Mouse (Mus musculus) neural tube, embryonic 11.5 days (tissue): ENCODE results near the gene Satb1. TPM values are rescaled to one million over a fixed set of nuclear protein-coding genes. Genes with fewer than 3 reads are reported as not detected.

Source experiments
- ATAC-seq: fragments of 200-750 bp; cut with Nextera tagmentation; 2 replicates; pipeline ENCODE4 v1.8.0; 2017; ENCODE audit warnings: moderate number of reproducible peaks, mild to moderate bottlenecking, moderate TSS enrichment, moderate library complexity; ENCODE audit not compliant: insufficient read depth, low FRiP score, low TSS enrichment
- DNase-seq: peaks from one replicate; pipeline ENCODE4 v3.0.0-alpha.2; 2015; ENCODE audit warnings: low spot score
- H3K27ac ChIP-seq: fragments of 300-500 bp; sonication (generic); 2 replicates; pipeline ENCODE4 v1.5.1; 2014; ENCODE audit warnings: low read depth, mild to moderate bottlenecking, low read length
- H3K27me3 ChIP-seq: fragments of 300-500 bp; sonication (generic); 2 replicates; pipeline ENCODE4 v1.6.1; 2014; ENCODE audit warnings: mild to moderate bottlenecking, low read length, mixed read lengths; ENCODE audit not compliant: control insufficient read depth, insufficient read depth
- H3K36me3 ChIP-seq: fragments of 300-500 bp; sonication (generic); 2 replicates; pipeline ENCODE4 v1.6.1; 2014; ENCODE audit warnings: mild to moderate bottlenecking, low read length, moderate library complexity, mixed read lengths; ENCODE audit not compliant: control insufficient read depth, insufficient read depth
- H3K4me1 ChIP-seq: fragments of 300-500 bp; sonication (generic); 2 replicates; pipeline ENCODE4 v1.6.1; 2014; ENCODE audit warnings: low read length, mixed read lengths; ENCODE audit not compliant: control insufficient read depth, insufficient read depth
- H3K4me2 ChIP-seq: fragments of 300-500 bp; sonication (generic); 2 replicates; pipeline ENCODE4 v1.6.1; 2014; ENCODE audit warnings: low read depth, mild to moderate bottlenecking, moderate library complexity
- H3K4me3 ChIP-seq: fragments of 300-500 bp; sonication (generic); 2 replicates; pipeline ENCODE4 v1.5.1; 2014; ENCODE audit warnings: low read depth, low read length
- H3K9ac ChIP-seq: fragments of 300-500 bp; sonication (generic); 2 replicates; pipeline ENCODE4 v1.6.1; 2014; ENCODE audit warnings: mild to moderate bottlenecking, low read length
- H3K9me3 ChIP-seq: fragments of 300-500 bp; sonication (generic); 2 replicates; pipeline ENCODE4 v1.6.1; 2016; ENCODE audit warnings: low read length; ENCODE audit not compliant: control insufficient read depth
- WGBS: fragments of 180-500 bp; shearing (Covaris S2); extraction: QIAGEN DNeasy Blood & Tissue Kit; methylation state at CpG from one replicate; pipeline ENCODE4 v1.1.7; 2014; 5-methylcytosine and 5-hydroxymethylcytosine counted together
- polyA plus RNA-seq: library from polyadenylated mRNA; unstranded; fragments of >200 nt; fragmentation: Nextera tagmentation; extraction: Ambion mirVana; gene quantifications from 2 replicates; pipeline ENCODE4 v1.2.1, GENCODE M21; 2014

The Satb1 gene
- 28.4 and 33.5 TPM in 2 replicates for polyA plus RNA-seq

DNA sequence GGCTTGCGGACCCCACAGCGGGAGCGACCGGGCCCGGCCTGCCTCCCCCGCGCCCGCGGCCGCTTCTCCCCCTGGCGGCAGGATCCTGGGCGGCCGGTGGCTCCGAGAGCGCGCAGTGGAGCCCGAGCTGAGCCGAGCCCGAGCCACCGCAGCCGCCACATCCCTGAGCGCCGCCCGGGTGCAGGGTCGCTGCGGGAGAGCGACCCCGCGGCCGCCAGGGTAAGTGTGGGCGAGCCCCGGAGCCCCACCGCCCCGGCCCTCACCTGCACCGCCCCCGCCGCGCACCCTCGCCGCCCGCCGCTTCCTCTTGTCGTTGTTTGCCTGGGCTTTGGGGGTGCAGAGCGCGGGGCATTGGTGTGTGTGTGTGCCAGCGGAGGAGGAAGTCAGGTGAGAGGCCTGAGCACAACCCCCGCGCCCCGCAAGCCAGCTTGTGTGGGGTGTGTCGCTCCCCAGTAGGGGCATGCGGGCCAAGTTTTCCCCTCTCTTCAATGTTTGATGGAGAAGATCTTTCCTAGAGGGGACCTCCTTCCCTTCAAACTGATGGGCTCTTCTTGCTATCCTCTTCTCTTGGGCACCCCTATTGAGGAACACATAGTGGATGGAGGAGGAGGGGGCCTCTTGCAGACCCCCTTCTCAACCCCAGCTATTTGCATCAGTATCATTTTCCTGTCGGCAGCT is at the start of gene Satb1:
Gene Satb1, minus strand, starts transcription at position 391 of the 678 bp plus-strand sequence.
- ATAC-seq: peak; percentile 91
- H3K4me3 ChIP-seq: peak within 1 kb of the TSS; percentile 73
- peaks cover 12% of the 10 kb centered on the region for H3K4me1 ChIP-seq
- peak; percentile 80 for DNase-seq
- H3K4me2 ChIP-seq: peak within 1 kb of the TSS; percentile 98
- H3K27ac ChIP-seq: no peak within 1 kb of the TSS
- H3K9me3 ChIP-seq: no peaks in the 10 kb centered on the region
- peak within 1 kb of the TSS; percentile 69 for H3K9ac ChIP-seq
- H3K27me3 ChIP-seq: peaks cover 26% of the 10 kb centered on the region
- WGBS: under 1% methylated on average over 15 of the region's 52 CpGs
- no peaks in the 10 kb centered on the region for H3K36me3 ChIP-seq

DNA sequence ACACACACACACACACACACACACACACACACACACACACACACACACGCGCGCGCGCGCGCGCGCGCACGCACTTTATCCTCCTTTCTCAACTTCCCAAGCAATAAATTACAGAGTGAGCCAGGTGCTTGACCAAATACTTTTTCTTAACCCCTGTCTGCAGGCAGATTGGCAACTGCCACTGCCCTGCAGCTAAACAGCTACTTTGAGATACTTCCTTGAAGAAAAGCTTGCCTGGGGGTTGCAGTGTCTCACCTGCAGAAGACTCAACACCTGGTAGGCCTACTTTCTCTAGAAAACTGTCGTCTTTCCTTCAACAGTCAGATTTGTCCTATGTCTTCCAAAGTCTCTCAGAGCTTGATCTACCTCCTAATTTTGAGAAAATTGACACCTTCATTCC is 49.5 kb upstream of the Satb1 start:
- no peak overlapping the region for H3K9ac ChIP-seq
- H3K9me3 ChIP-seq: no peaks in the 10 kb centered on the region
- H3K4me3 ChIP-seq: no peak overlapping the region
- WGBS: 86% methylated on average over 12 of the region's 12 CpGs
- no peaks in the 10 kb centered on the region for H3K4me1 ChIP-seq
- no peak overlapping the region for H3K4me2 ChIP-seq
- no peaks in the 10 kb centered on the region for H3K36me3 ChIP-seq
- DNase-seq: no peak
- H3K27me3 ChIP-seq: no peaks in the 10 kb centered on the region
- ATAC-seq: no peak
- H3K27ac ChIP-seq: no peak overlapping the region

- H3K9me3 ChIP-seq: no peaks in the 10 kb centered on the region
- H3K9ac ChIP-seq: no peak overlapping the region
- no peaks in the 10 kb centered on the region for H3K27me3 ChIP-seq
- H3K4me1 ChIP-seq: no peaks in the 10 kb centered on the region
- ATAC-seq: no peak
- H3K36me3 ChIP-seq: no peaks in the 10 kb centered on the region
- 63% methylated on average over 8 of the region's 8 CpGs for WGBS
- no peak for DNase-seq
- H3K27ac ChIP-seq: no peak overlapping the region
- no peak overlapping the region for H3K4me3 ChIP-seq
- no peak overlapping the region for H3K4me2 ChIP-seq
These were observed 48.0 kb upstream of the Satb1 start for GRCm38 (mm10) chr17:51880895-51881622.

DNA sequence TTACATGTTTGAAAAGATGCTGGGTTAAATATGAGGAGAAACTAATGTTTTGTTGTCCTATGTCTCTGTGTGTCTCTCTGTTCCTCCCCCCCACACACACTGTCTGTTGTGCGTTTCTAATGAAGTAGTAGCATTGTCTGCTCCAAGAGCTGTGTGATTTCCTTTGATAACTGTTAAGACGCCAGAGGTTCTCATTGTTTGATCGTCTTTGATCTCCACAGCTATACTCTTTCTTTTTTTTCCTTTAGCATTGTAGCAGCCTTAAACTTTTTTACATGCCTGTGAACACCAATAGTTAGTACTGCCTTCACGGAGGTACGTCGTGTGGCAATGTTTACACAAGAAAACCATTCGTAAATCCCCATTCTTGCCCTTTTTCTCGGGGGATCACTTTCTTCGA is 47.1 kb upstream of the Satb1 start:
- WGBS: 28% methylated on average over 9 of the region's 9 CpGs
- no peak for DNase-seq
- no peaks in the 10 kb centered on the region for H3K4me1 ChIP-seq

DNA sequence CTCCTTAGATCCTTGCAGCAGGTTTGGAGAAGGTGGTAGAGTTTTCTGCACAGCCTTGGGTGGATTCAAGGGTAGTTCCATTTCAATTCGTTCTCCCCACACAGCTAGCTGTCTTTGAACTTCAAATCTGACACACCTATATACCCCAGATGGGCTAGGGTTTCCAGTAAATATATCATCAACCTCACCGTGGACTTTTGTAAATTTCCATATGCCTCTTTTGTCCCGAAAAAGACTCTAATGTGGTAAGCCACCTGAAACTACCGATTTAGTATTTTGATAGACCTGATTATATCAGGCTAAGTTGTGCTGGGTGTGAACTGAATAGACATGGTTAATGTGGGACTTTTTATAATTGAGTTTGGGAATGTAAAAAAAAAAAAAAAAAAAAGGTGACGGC is 46.6 kb upstream of the Satb1 start:
- DNase-seq (no peak), ATAC-seq (no peak)
- H3K4me1 ChIP-seq: no peaks in the 10 kb centered on the region
- H3K9ac ChIP-seq: no peak overlapping the region
- H3K27me3 ChIP-seq: no peaks in the 10 kb centered on the region
- no peak overlapping the region for H3K4me2 ChIP-seq
- H3K9me3 ChIP-seq: no peaks in the 10 kb centered on the region
- no peaks in the 10 kb centered on the region for H3K36me3 ChIP-seq
- H3K27ac ChIP-seq: no peak overlapping the region
- 86% methylated on average over 5 of the region's 5 CpGs for WGBS
- H3K4me3 ChIP-seq: no peak overlapping the region

More for the DNA sequence above, 47.1 kb upstream of the Satb1 start:
- H3K27ac ChIP-seq: no peak overlapping the region
- H3K9me3 ChIP-seq: no peaks in the 10 kb centered on the region
- H3K27me3 ChIP-seq: no peaks in the 10 kb centered on the region
- no peaks in the 10 kb centered on the region for H3K36me3 ChIP-seq
- no peak overlapping the region for H3K4me2 ChIP-seq
- H3K4me3 ChIP-seq: no peak overlapping the region
- ATAC-seq: no peak
- H3K9ac ChIP-seq: no peak overlapping the region

DNA sequence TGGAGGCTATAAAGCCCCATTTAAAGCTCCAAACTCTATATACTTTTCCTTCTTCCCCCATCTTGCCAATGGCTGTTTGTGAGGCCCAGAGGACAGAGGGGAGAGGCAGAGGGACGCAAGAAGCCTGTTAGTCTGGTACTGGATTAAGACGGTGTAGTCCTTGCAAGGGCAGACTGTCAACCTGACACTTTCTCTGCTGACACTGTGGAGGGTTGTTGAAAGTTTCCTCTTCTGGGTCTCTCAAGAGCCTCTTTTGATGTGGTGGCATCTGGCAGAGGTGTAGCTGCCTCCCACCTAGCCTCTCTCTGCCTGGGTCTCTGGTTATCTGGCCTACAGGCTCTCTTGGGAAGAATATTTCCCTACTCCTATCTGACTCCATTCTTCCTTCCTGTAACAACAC is 46.1 kb upstream of the Satb1 start:
- Histone ChIP-seq H3K9ac (no peak overlapping the region), H3K4me3 (no peak overlapping the region), H3K27ac (no peak overlapping the region), H3K4me1 (no peaks in the 10 kb centered on the region), H3K9me3 (no peaks in the 10 kb centered on the region), H3K36me3 (no peaks in the 10 kb centered on the region), H3K27me3 (no peaks in the 10 kb centered on the region), H3K4me2 (no peak overlapping the region)
- WGBS: 83% methylated on average over 2 of the region's 2 CpGs
- DNase-seq (no peak), ATAC-seq (no peak)

GRCm38 (mm10) chr17:51876471-51876870 is 43.4 kb upstream of the Satb1 start:
- Histone ChIP-seq H3K4me1 (no peaks in the 10 kb centered on the region), H3K27ac (no peak overlapping the region), H3K36me3 (no peaks in the 10 kb centered on the region), H3K4me2 (no peak overlapping the region), H3K9ac (no peak overlapping the region), H3K9me3 (no peaks in the 10 kb centered on the region), H3K27me3 (no peaks in the 10 kb centered on the region), H3K4me3 (no peak overlapping the region)
- DNase-seq (no peak), ATAC-seq (no peak)
- WGBS: 92% methylated on average over 5 of the region's 5 CpGs

- H3K4me1 ChIP-seq: no peaks in the 10 kb centered on the region
- no peak overlapping the region for H3K4me2 ChIP-seq
- no peaks in the 10 kb centered on the region for H3K9me3 ChIP-seq
- H3K27ac ChIP-seq: no peak overlapping the region
- H3K4me3 ChIP-seq: no peak overlapping the region
- WGBS: 83% methylated on average over 4 of the region's 4 CpGs
- no peak for ATAC-seq
- no peak overlapping the region for H3K9ac ChIP-seq
- no peaks in the 10 kb centered on the region for H3K27me3 ChIP-seq
- DNase-seq: no peak
- no peaks in the 10 kb centered on the region for H3K36me3 ChIP-seq
These were observed 24.5 kb upstream of the Satb1 start for GRCm38 (mm10) chr17:51857616-51858015.

DNA sequence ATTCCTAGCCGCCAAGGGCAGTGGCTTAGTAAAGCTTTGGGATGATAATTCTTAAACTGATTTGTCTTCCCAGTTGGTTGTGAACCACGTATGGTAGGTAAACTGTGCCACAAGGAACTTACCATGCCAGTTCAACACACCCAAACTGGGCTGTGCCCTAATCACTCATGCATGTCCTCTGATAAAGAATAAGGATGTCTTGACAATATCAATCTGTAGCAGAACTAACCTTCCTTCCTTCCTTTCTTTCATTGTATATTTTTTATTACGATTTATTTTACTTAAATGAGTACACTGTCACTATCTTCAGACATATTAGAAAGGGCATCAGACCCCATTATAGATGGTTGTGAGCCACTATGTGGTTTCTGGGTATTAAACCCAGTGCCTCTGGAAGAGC is 23.2 kb upstream of the Satb1 start:
- H3K4me1 ChIP-seq: no peaks in the 10 kb centered on the region
- no peaks in the 10 kb centered on the region for H3K27me3 ChIP-seq
- ATAC-seq: no peak
- no peak overlapping the region for H3K4me3 ChIP-seq
- no peak overlapping the region for H3K27ac ChIP-seq
- H3K36me3 ChIP-seq: no peaks in the 10 kb centered on the region
- no peak overlapping the region for H3K9ac ChIP-seq
- no peak for DNase-seq
- 90% methylated on average over 3 of the region's 3 CpGs for WGBS
- no peak overlapping the region for H3K4me2 ChIP-seq
- no peaks in the 10 kb centered on the region for H3K9me3 ChIP-seq
